Mouse (Mus musculus) neural tube, postnatal 0 days (tissue): Measurements from ENCODE around the gene Fat1. TPM values are rescaled to one million over a fixed set of nuclear protein-coding genes. Genes with fewer than 3 reads are reported as not detected.

Source experiments
- polyA plus RNA-seq: library from polyadenylated mRNA; unstranded; fragments of >200 nt; fragmentation: Nextera tagmentation; extraction: Ambion mirVana; gene quantifications from 2 replicates; pipeline ENCODE4 v1.2.1, GENCODE M21; 2015

Gene Fat1
- polyA plus RNA-seq = 10.6 and 12.6 TPM in 2 replicates

GRCm38 (mm10) chr8:44934850-44935497, at the start of gene Fat1:
Fat1 (plus strand) TSS chr8:44935447.

GRCm38 (mm10) chr8:45068759-45069386, 133.6 kb downstream of the Fat1 start, which contains the start of gene Mtnr1a:
Mtnr1a (plus strand) TSS chr8:45069137.

Other genes starting within 250 kb of the Fat1 start
- 0.19 and 0.38 TPM in 2 replicates for gene Mtnr1a, start 133.7 kb downstream of the Fat1 start, polyA plus RNA-seq